Mouse (Mus musculus): ENCODE data around the gene Mtx3. TPM values are rescaled to one million over a fixed set of nuclear protein-coding genes. Genes with fewer than 3 reads are reported as not detected.

Gene Mtx3
- total RNA-seq, 4 experiments from 2014 or later, result 18.6 to 29.9 (median 25.9) TPM

DNA sequence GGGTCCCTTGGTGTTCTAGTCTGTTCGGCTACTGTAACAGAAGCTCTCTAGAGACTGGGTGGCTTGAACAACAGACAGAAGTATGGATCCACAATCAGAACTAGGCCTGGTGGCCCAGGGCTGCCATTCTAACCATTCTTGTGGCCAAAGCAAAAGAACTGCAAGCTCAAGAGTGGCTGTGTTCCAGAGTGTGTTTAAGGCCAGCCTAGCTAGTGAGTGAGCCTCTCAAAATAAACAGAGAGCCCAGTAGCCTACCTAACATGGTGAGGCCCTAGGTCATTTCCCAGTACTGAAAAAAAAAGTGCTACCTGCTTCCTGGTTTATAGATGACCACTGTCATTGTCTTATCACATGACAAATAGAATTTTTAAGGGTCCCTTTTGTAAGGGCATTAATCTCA is 39.6 kb downstream of the Mtx3 start:
- no peak for DNase-seq

DNA sequence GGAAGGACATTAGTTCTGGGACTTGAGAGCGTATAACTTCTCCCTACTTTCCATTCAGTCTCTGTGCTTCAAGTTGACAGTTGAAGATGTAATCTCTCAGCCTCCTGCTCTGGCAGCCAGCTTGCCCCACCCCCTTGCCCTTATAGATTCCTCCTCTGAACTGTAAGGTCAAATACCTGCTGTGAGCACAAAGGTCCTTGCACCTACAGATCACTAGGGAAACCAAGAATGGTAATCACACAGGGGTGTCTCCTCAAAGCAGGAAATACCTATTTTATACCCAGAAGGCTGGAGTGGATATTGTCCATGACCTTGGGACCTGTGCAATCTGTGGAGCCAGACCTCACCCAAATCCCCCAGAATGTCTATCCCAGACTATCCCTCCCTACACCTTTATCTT is 40.4 kb downstream of the Mtx3 start:
- no peak for DNase-seq

DNA sequence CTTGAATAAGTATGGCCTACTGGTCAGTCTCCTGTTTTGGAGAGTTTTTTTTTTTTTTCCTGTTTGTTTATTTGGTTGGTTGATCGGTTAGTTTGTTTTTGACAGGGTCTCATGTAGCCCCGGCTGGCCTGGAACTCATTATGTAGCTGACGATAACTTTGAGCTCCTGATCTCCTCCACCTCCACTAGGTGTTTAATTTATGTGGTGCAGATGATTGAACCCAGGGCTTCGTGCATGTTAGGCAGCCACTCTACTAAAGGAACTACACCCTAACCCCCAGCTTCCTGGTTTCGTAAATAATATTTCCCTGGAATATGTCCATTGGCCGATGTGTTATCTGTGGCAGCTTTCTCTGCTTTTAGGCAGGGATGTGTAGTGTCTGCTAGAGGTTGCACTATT is 54.5 kb downstream of the Mtx3 start:
- DNase-seq, result no peak

DNA sequence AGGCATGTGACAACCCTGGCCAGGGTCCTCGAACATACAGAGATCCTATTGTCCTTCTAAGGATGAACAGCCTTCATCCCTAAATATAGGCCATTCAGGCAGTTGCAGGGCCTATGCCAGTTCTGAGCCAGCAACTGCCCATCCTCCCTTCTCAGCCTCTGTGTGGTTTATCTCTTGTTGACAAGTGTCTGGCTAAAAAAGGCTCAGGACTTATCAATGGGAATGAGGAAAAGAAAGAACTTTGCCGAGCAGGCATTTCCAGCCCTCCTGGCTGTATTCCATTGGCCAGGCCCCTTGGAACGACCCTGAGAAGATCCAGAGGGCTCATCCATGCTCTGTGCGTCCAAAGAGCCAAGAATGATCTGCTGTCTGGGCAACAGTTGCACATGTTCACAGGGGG is 58.7 kb downstream of the Mtx3 start:
- no peak for DNase-seq

DNA sequence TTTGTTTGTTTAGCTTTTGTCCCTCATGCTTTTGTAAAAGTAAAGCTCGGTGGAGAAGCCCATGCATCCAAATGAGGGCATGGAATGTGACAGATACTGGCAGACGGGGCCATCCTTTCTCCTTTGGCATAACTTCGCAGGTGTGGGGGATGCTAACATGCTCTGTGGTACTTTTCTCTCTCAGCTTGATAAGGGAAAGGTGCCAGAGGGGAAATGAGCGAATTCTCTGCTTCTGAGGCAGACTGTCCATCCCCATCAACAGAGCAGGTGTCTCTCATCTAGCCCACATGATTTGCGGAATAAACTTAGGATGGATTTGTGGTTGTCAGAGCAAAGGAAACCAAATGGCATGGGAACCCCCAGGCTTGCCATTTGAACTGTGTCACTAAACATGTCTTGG is 61.4 kb downstream of the Mtx3 start:
- DNase-seq, result no peak

DNA sequence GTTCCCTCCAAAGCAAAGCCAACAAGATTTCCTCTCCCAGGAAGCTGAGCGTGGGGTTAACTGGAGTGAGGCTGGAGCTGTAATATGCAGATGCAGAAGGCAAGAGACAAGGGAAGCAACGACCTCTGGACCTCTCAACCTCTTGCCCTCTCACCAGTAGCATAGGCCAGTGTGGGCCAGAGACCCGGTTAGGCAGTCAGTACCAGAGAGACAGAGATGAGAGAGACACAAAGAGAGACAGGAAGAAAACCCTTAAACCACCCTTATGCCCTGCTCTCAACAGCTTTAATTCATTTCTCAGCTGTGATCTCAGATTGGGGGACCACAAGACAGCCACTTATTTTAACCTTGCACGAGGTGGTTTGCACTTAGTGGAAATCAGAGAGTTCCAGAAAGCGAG is 62.8 kb downstream of the Mtx3 start:
- no peak for DNase-seq

Other genes with a start within 250 kb of the Mtx3 start
- 100 to 1,000 TPM in 2 of 4 experiments, 10 to 100 TPM in 2; 59.0 to 203 (median 126) TPM for gene Serinc5, start 233.7 kb upstream of the Mtx3 start, total RNA-seq (2022)
- gene Thbs4, start 49.9 kb upstream of the Mtx3 start, total RNA-seq (2022), result 1 to 10 TPM; 2.5 to 4.6 (median 3.3) TPM